Mouse (Mus musculus) neural tube, embryonic 11.5 days (tissue): Measurements from ENCODE around the gene Gm16253. TPM values are rescaled to one million over a fixed set of nuclear protein-coding genes. Genes with fewer than 3 reads are reported as not detected.

Experiments used
- ATAC-seq: fragments of 200-750 bp; cut with Nextera tagmentation; 2 replicates; pipeline ENCODE4 v1.8.0; 2017; ENCODE audit warnings: moderate number of reproducible peaks, mild to moderate bottlenecking, moderate TSS enrichment, moderate library complexity; ENCODE audit not compliant: insufficient read depth, low FRiP score, low TSS enrichment
- DNase-seq: peaks from one replicate; pipeline ENCODE4 v3.0.0-alpha.2; 2015; ENCODE audit warnings: low spot score
- H3K27ac ChIP-seq: fragments of 300-500 bp; sonication (generic); 2 replicates; pipeline ENCODE4 v1.5.1; 2014; ENCODE audit warnings: low read depth, mild to moderate bottlenecking, low read length
- H3K27me3 ChIP-seq: fragments of 300-500 bp; sonication (generic); 2 replicates; pipeline ENCODE4 v1.6.1; 2014; ENCODE audit warnings: mild to moderate bottlenecking, low read length, mixed read lengths; ENCODE audit not compliant: control insufficient read depth, insufficient read depth
- H3K36me3 ChIP-seq: fragments of 300-500 bp; sonication (generic); 2 replicates; pipeline ENCODE4 v1.6.1; 2014; ENCODE audit warnings: mild to moderate bottlenecking, low read length, moderate library complexity, mixed read lengths; ENCODE audit not compliant: control insufficient read depth, insufficient read depth
- H3K4me1 ChIP-seq: fragments of 300-500 bp; sonication (generic); 2 replicates; pipeline ENCODE4 v1.6.1; 2014; ENCODE audit warnings: low read length, mixed read lengths; ENCODE audit not compliant: control insufficient read depth, insufficient read depth
- H3K4me2 ChIP-seq: fragments of 300-500 bp; sonication (generic); 2 replicates; pipeline ENCODE4 v1.6.1; 2014; ENCODE audit warnings: low read depth, mild to moderate bottlenecking, moderate library complexity
- H3K4me3 ChIP-seq: fragments of 300-500 bp; sonication (generic); 2 replicates; pipeline ENCODE4 v1.5.1; 2014; ENCODE audit warnings: low read depth, low read length
- H3K9ac ChIP-seq: fragments of 300-500 bp; sonication (generic); 2 replicates; pipeline ENCODE4 v1.6.1; 2014; ENCODE audit warnings: mild to moderate bottlenecking, low read length
- H3K9me3 ChIP-seq: fragments of 300-500 bp; sonication (generic); 2 replicates; pipeline ENCODE4 v1.6.1; 2016; ENCODE audit warnings: low read length; ENCODE audit not compliant: control insufficient read depth
- WGBS: fragments of 180-500 bp; shearing (Covaris S2); extraction: QIAGEN DNeasy Blood & Tissue Kit; methylation state at CpG from one replicate; pipeline ENCODE4 v1.1.7; 2014; 5-methylcytosine and 5-hydroxymethylcytosine counted together
- polyA plus RNA-seq: library from polyadenylated mRNA; unstranded; fragments of >200 nt; fragmentation: Nextera tagmentation; extraction: Ambion mirVana; gene quantifications from 2 replicates; pipeline ENCODE4 v1.2.1, GENCODE M21; 2014

Gm16253 gene
- polyA plus RNA-seq, 1 experiment from 2014 or later, result 0.46 TPM

GRCm38 (mm10) chr3:96583386-96583785 is 6.6 kb downstream of the Gm16253 start:
- 83% methylated on average over 5 of the region's 5 CpGs for WGBS

GRCm38 (mm10) chr3:96590657-96591056 is 13.9 kb downstream of the Gm16253 start:
- no peak overlapping the region for H3K9ac ChIP-seq
- H3K4me1 ChIP-seq, result no peaks in the 10 kb centered on the region; the same call in 1 of the 2 replicates
- DNase-seq (no peak), ATAC-seq (no peak)
- 78% methylated on average over 4 of the region's 4 CpGs for WGBS
- H3K4me3 ChIP-seq, result no peak overlapping the region
- H3K27ac ChIP-seq, result no peak overlapping the region
- no peaks in the 10 kb centered on the region for H3K9me3 ChIP-seq
- H3K4me2 ChIP-seq, result no peak overlapping the region
- H3K36me3 ChIP-seq, result no peaks in the 10 kb centered on the region
- H3K27me3 ChIP-seq, result no peaks in the 10 kb centered on the region

More at GRCm38 (mm10) chr3:96583386-96583785, 6.6 kb downstream of the Gm16253 start:
- Histone ChIP-seq H3K27me3 (no peaks in the 10 kb centered on the region), H3K4me2 (no peak overlapping the region), H3K27ac (no peak overlapping the region), H3K4me3 (no peak overlapping the region), H3K36me3 (no peaks in the 10 kb centered on the region), H3K9ac (no peak overlapping the region), H3K9me3 (no peaks in the 10 kb centered on the region), H3K4me1 (0 out of 2 replicates have a peak, but pooled peaks cover 3% of the 10 kb centered on the region)
- DNase-seq (no peak), ATAC-seq (no peak)

GRCm38 (mm10) chr3:96593374-96593773 is 16.6 kb downstream of the Gm16253 start:
- Histone ChIP-seq H3K4me3 (peak overlapping the region; percentile 53), H3K9me3 (no peaks in the 10 kb centered on the region), H3K4me2 (peak overlapping the region; percentile 72), H3K27me3 (peaks cover 6% of the 10 kb centered on the region), H3K9ac (peak overlapping the region; percentile 63), H3K36me3 (no peaks in the 10 kb centered on the region), H3K4me1 (peaks cover 16% of the 10 kb centered on the region), H3K27ac (peak overlapping the region; percentile 42; the same call in 1 of the 2 replicates)
- ATAC-seq (no peak), DNase-seq (peak; percentile 28)
- 2% methylated on average over 10 of the region's 10 CpGs for WGBS

- Histone ChIP-seq H3K27ac (peak within 1 kb of the TSS; percentile 42; the same call in 1 of the 2 replicates), H3K9me3 (no peaks in the 10 kb centered on the region), H3K4me2 (peak within 1 kb of the TSS; percentile 72), H3K36me3 (no peaks in the 10 kb centered on the region), H3K9ac (peak within 1 kb of the TSS; percentile 63), H3K27me3 (peaks cover 6% of the 10 kb centered on the region), H3K4me3 (peak within 1 kb of the TSS; percentile 53), H3K4me1 (peaks cover 21% of the 10 kb centered on the region)
- WGBS, result under 1% methylated on average over 38 of the region's 38 CpGs
- ATAC-seq (peak; percentile 78), DNase-seq (peak; percentile 94)
Measured at GRCm38 (mm10) chr3:96593790-96594560, 17.2 kb downstream of the Gm16253 start, which contains the start of gene Polr3gl. Gene Polr3gl (minus strand): TSS chr3:96594181.

GRCm38 (mm10) chr3:96594851-96595250 is 18.1 kb downstream of the Gm16253 start:
- peaks cover 23% of the 10 kb centered on the region for H3K4me1 ChIP-seq
- H3K4me3 ChIP-seq, result no peak overlapping the region
- H3K9ac ChIP-seq, result no peak overlapping the region
- DNase-seq, result no peak
- H3K9me3 ChIP-seq, result no peaks in the 10 kb centered on the region
- H3K4me2 ChIP-seq, result no peak overlapping the region
- no peak overlapping the region for H3K27ac ChIP-seq
- no peak for ATAC-seq
- WGBS, result 74% methylated on average over 5 of the region's 5 CpGs
- H3K27me3 ChIP-seq, result peaks cover 6% of the 10 kb centered on the region
- H3K36me3 ChIP-seq, result no peaks in the 10 kb centered on the region

- ATAC-seq (no peak), DNase-seq (no peak)
- H3K9me3 ChIP-seq, result no peaks in the 10 kb centered on the region
- H3K4me1 ChIP-seq, result peaks cover 23% of the 10 kb centered on the region
- H3K4me2 ChIP-seq, result no peak overlapping the region; the same call in 1 of the 2 replicates
- no peak overlapping the region for H3K9ac ChIP-seq
- H3K27me3 ChIP-seq, result peaks cover 6% of the 10 kb centered on the region
- H3K4me3 ChIP-seq, result no peak overlapping the region
- no peaks in the 10 kb centered on the region for H3K36me3 ChIP-seq
- WGBS, result 18% methylated on average over 6 of the region's 6 CpGs
- no peak overlapping the region for H3K27ac ChIP-seq
Measured at GRCm38 (mm10) chr3:96595661-96596060, 18.9 kb downstream of the Gm16253 start.

GRCm38 (mm10) chr3:96596228-96596707 is 19.5 kb downstream of the Gm16253 start, which contains the start of gene Ankrd34a:
Gene Ankrd34a (plus strand): TSS chr3:96596636.
- Histone ChIP-seq H3K9ac (peak within 1 kb of the TSS; percentile 52), H3K4me2 (peak within 1 kb of the TSS; percentile 98), H3K27me3 (peaks cover 6% of the 10 kb centered on the region), H3K27ac (no peak within 1 kb of the TSS), H3K9me3 (no peaks in the 10 kb centered on the region), H3K4me1 (peaks cover 23% of the 10 kb centered on the region), H3K36me3 (no peaks in the 10 kb centered on the region), H3K4me3 (peak within 1 kb of the TSS; percentile 51)
- ATAC-seq (no peak), DNase-seq (no peak)
- WGBS, result 1% methylated on average over 16 of the region's 23 CpGs

GRCm38 (mm10) chr3:96596855-96597254 is 20.1 kb downstream of the Gm16253 start:
- 4% methylated on average over 9 of the region's 12 CpGs for WGBS
- DNase-seq, result no peak
- peak overlapping the region; percentile 51 for H3K4me3 ChIP-seq
- ATAC-seq, result no peak
- peak overlapping the region; percentile 52 for H3K9ac ChIP-seq
- peaks cover 6% of the 10 kb centered on the region for H3K27me3 ChIP-seq
- H3K36me3 ChIP-seq, result no peaks in the 10 kb centered on the region
- H3K27ac ChIP-seq, result no peak overlapping the region
- H3K4me1 ChIP-seq, result peaks cover 24% of the 10 kb centered on the region
- H3K9me3 ChIP-seq, result no peaks in the 10 kb centered on the region
- H3K4me2 ChIP-seq, result peak overlapping the region; percentile 98
